ENCODE assay signal across 8 mouse cellular contexts in genomic region chr6:43665677-43666546, GRCm38 (mm10). TPM values are rescaled to one million over a fixed set of nuclear protein-coding genes. Genes with fewer than 3 reads are reported as not detected.
A peak's percentile ranks its signal among the peaks of the same experiment; 100 is the strongest.
DNase-seq lines count a peak whose midpoint lies in the region; ATAC-seq and TF ChIP-seq lines count a peak whose summit lies in the region.

Gene Tpk1 (minus strand): TSS chr6:43666278.

- H3K4me3 ChIP-seq in embryonic facial prominence, embryonic 13.5 days, result peak within 1 kb of the TSS; percentile 64
- peak within 1 kb of the TSS; percentile 76 for H3K4me3 ChIP-seq in kidney, adult 2 months (ENCODE audit: insufficient read depth, low read depth, low read length)
- H3K4me3 ChIP-seq in limb, embryonic 12.5 days (replicated peaks), result peak within 1 kb of the TSS; percentile 54
- peak within 1 kb of the TSS; percentile 68 for H3K4me3 ChIP-seq in midbrain, embryonic 15.5 days
- peak within 1 kb of the TSS; percentile 86 for H3K4me3 ChIP-seq in spleen, adult 2 months (ENCODE audit: extremely low read depth, insufficient read depth, insufficient read length)

- WGBS in embryonic facial prominence, embryonic 13.5 days, result under 1% methylated on average over 63 of the region's 63 CpGs
- under 1% methylated on average over 63 of the region's 63 CpGs for WGBS in kidney, adult 2 months
- under 1% methylated on average over 63 of the region's 63 CpGs for WGBS in limb, embryonic 12.5 days
- under 1% methylated on average over 62 of the region's 63 CpGs for WGBS in midbrain, embryonic 15.5 days
- WGBS in spleen, adult 2 months, result 1% methylated on average over 63 of the region's 63 CpGs

- peak; percentile 92 for DNase-seq in 3134 (ENCODE audit: extremely low read depth, insufficient read length, low spot score)
- DNase-seq in adrenal gland, postnatal 36 days, result peak; percentile 94 to 98
- peak; percentile 94 to 95 for DNase-seq in heart, adult 18-20 months
- DNase-seq in kidney, adult 2 months, result peak; percentile 95
- peak; percentile 84 to 91 for DNase-seq in spleen, adult 2 months (ENCODE audit: low read depth in 1 of 2, low spot score in 2 of 2)

- no peaks in the 10 kb centered on the region for H3K27me3 ChIP-seq in embryonic facial prominence, embryonic 13.5 days
- no peaks in the 10 kb centered on the region for H3K27me3 ChIP-seq in kidney, adult 2 months (replicated peaks; ENCODE audit: control insufficient read depth, insufficient read depth, low read length)
- no peaks in the 10 kb centered on the region for H3K27me3 ChIP-seq in limb, embryonic 12.5 days
- no peaks in the 10 kb centered on the region for H3K27me3 ChIP-seq in midbrain, embryonic 15.5 days (replicated peaks)
- H3K27me3 ChIP-seq in spleen, adult 2 months (ENCODE audit: control insufficient read depth, insufficient read depth, low read length), result no peaks in the 10 kb centered on the region

- H3K36me3 ChIP-seq in embryonic facial prominence, embryonic 13.5 days, result no peaks in the 10 kb centered on the region
- H3K36me3 ChIP-seq in kidney, adult 2 months (ENCODE audit: control insufficient read depth, insufficient read depth, low read length), result no peaks in the 10 kb centered on the region
- no peaks in the 10 kb centered on the region for H3K36me3 ChIP-seq in limb, embryonic 12.5 days
- no peaks in the 10 kb centered on the region for H3K36me3 ChIP-seq in midbrain, embryonic 15.5 days (replicated peaks)
- H3K36me3 ChIP-seq in spleen, adult 2 months (ENCODE audit: control insufficient read depth, insufficient read depth, low read length), result no peaks in the 10 kb centered on the region

- peak within 1 kb of the TSS; percentile 82 for H3K9ac ChIP-seq in embryonic facial prominence, embryonic 13.5 days
- H3K9ac ChIP-seq in limb, embryonic 12.5 days (replicated peaks), result peak within 1 kb of the TSS; percentile 73
- H3K9ac ChIP-seq in midbrain, embryonic 15.5 days, result peak within 1 kb of the TSS; percentile 88

- 0 out of 2 replicates have a peak, but pooled peaks have one; percentile 13 for TF ChIP-seq CTCF in kidney, adult 2 months (conservative IDR thresholded peaks at IDR 0.05; ENCODE audit: insufficient read depth, insufficient read length, low read depth, low read length)
- TF ChIP-seq CTCF in spleen, adult 2 months (IDR thresholded peaks at IDR 0.05; ENCODE audit: extremely low read depth, insufficient read depth, insufficient read length, insufficient replicate concordance), result no peak

- ATAC-seq in embryonic facial prominence, embryonic 13.5 days (ENCODE audit: insufficient number of reproducible peaks, insufficient read depth, low FRiP score, low TSS enrichment, low read depth), result peak; percentile 97
- peak; percentile 97 for ATAC-seq in limb, embryonic 12.5 days (ENCODE audit: insufficient number of reproducible peaks, insufficient read depth, low FRiP score, low TSS enrichment, low read depth)
- ATAC-seq in midbrain, embryonic 15.5 days (replicated peaks), result peak; percentile 99

- no peaks in the 10 kb centered on the region for H3K4me1 ChIP-seq in embryonic facial prominence, embryonic 13.5 days
- peaks cover 5% of the 10 kb centered on the region; the same call in 1 of the 2 replicates for H3K4me1 ChIP-seq in kidney, adult 2 months (ENCODE audit: control insufficient read depth, insufficient read depth, low read length)
- H3K4me1 ChIP-seq in limb, embryonic 12.5 days (replicated peaks), result no peaks in the 10 kb centered on the region
- H3K4me1 ChIP-seq in midbrain, embryonic 15.5 days, result peaks cover 10% of the 10 kb centered on the region
- H3K4me1 ChIP-seq in spleen, adult 2 months (ENCODE audit: control insufficient read depth, insufficient read depth, insufficient read length), result no peaks in the 10 kb centered on the region

- H3K27ac ChIP-seq in embryonic facial prominence, embryonic 13.5 days, result peak within 1 kb of the TSS; percentile 98
- H3K27ac ChIP-seq in kidney, adult 2 months (ENCODE audit: insufficient read depth, low read depth, low read length), result peak within 1 kb of the TSS; percentile 82
- peak within 1 kb of the TSS; percentile 98 for H3K27ac ChIP-seq in limb, embryonic 12.5 days
- H3K27ac ChIP-seq in midbrain, embryonic 15.5 days, result peak within 1 kb of the TSS; percentile 94
- H3K27ac ChIP-seq in spleen, adult 2 months (ENCODE audit: insufficient read depth, low read length), result peak within 1 kb of the TSS; percentile 75

- peak; percentile 57 for TF ChIP-seq POLR2A in kidney, adult 2 months (IDR thresholded peaks at IDR 0.05; ENCODE audit: low read depth, low read length)
- TF ChIP-seq POLR2A in spleen, adult 2 months (IDR thresholded peaks at IDR 0.05; ENCODE audit: low read depth, low read length), result peak; percentile 45; the same call in 1 of the 2 replicates

- peak within 1 kb of the TSS; percentile 63 for H3K4me2 ChIP-seq in embryonic facial prominence, embryonic 13.5 days
- peak within 1 kb of the TSS; percentile 62 for H3K4me2 ChIP-seq in limb, embryonic 12.5 days
- peak within 1 kb of the TSS; percentile 61 for H3K4me2 ChIP-seq in midbrain, embryonic 15.5 days

- H3K9me3 ChIP-seq in embryonic facial prominence, embryonic 13.5 days, result no peaks in the 10 kb centered on the region
- no peaks in the 10 kb centered on the region for H3K9me3 ChIP-seq in limb, embryonic 12.5 days
- no peaks in the 10 kb centered on the region for H3K9me3 ChIP-seq in midbrain, embryonic 15.5 days

RNA-seq across cellular contexts. Expression of gene Tpk1, which starts in this region (rescaled TPM):
- 10 to 100 TPM in 1 of 2 experiments, 1 to 10 TPM in 1; 8.0 to 17.3 TPM for total RNA-seq in adrenal gland, postnatal 36 days (2021)
- polyA plus RNA-seq in embryonic facial prominence, embryonic 13.5 days (2015; fragmentation: Nextera tagmentation; extraction: Ambion mirVana), result 9.0 and 11.3 TPM in 2 replicates
- 1 to 10 TPM; 1.7 to 2.5 TPM for total RNA-seq in heart, adult 18-20 months (2021)
- polyA plus RNA-seq in kidney, adult 2 months (2012; rRNA removed), result 33.1 and 35.9 TPM in 2 replicates
- polyA plus RNA-seq in limb, embryonic 12.5 days (2016; fragmentation: Nextera tagmentation; extraction: Ambion mirVana), result 8.7 and 10.0 TPM in 2 replicates
- 5.7 and 6.1 TPM in 2 replicates for polyA plus RNA-seq in midbrain, embryonic 15.5 days (2015; fragmentation: Nextera tagmentation; extraction: Ambion mirVana)
- polyA plus RNA-seq in spleen, adult 2 months (2012; rRNA removed), result 1.4 and 1.6 TPM in 2 replicates

Comparison
In these comparisons a context has a peak if more than half of its experiments do, and no peak if none do; other contexts are left out.
1. Peak in every context shown above with its lines: DNase-seq, ATAC-seq, H3K4me3 ChIP-seq and H3K27ac ChIP-seq.